Mouse (Mus musculus) liver, adult 2 months (tissue): Measurements from ENCODE around the gene Sh3bp5l.

Experiments
- CTCF ChIP-seq: fragments of 200-500 bp; IDR thresholded peaks from 2 replicates; pipeline ENCODE4 v1.5.1; 2011; ENCODE audit warnings: low read depth, low read length, control low read depth
- POLR2A ChIP-seq: fragments of 200-500 bp; IDR thresholded peaks from 2 replicates; pipeline ENCODE4 v1.6.1; 2011; ENCODE audit warnings: low read length, control low read depth; ENCODE audit not compliant: insufficient read depth; ENCODE audit errors: extremely low read depth

- TF ChIP-seq POLR2A = no peak
- TF ChIP-seq CTCF = no peak
These were observed 48.0 kb upstream of the Sh3bp5l start for GRCm38 (mm10) chr11:58282518-58282917.
